In genomic region chr11:8656448-8657393, GRCm38 (mm10) we compare ENCODE assay signal across 11 mouse cellular contexts. TPM values are rescaled to one million over a fixed set of nuclear protein-coding genes. Genes with fewer than 3 reads are reported as not detected.
DNase-seq lines count a peak whose midpoint lies in the region; ATAC-seq and TF ChIP-seq lines count a peak whose summit lies in the region.
"Had no signal": no experiment of that assay in that cellular context is flagged by ENCODE, and none has a peak within 500 bp of the region (broad histone marks: within the 10 kb centered on the region; RNA-seq: fewer than 3 reads in every experiment).

No protein-coding gene starts in this region.

- ATAC-seq in stomach, postnatal 0 days (ENCODE audit: low FRiP score, low TSS enrichment): peak; percentile 28; the same call in 1 of the 2 replicates
- ATAC-seq in inflammation-experienced regulatory T-cells, adult 6 months: no peak
- ATAC-seq in erythroid progenitor cell, adult 5-6 weeks (replicated peaks; ENCODE audit: low FRiP score, poor library complexity, severe bottlenecking): no peak

- H3K9ac ChIP-seq in stomach, postnatal 0 days (ENCODE audit: low read length): no peak overlapping the region
- H3K9ac ChIP-seq: heart, embryonic 15.5 days had no signal

- no peak for TF ChIP-seq POLR2A in testis, adult 2 months (IDR thresholded peaks at IDR 0.05; ENCODE audit: control insufficient read depth, low read depth, low read length)

- no peak for TF ChIP-seq CTCF in testis, adult 2 months (IDR thresholded peaks at IDR 0.05; ENCODE audit: control insufficient read depth, insufficient read depth, insufficient replicate concordance, low read depth, low read length)
- no peak for TF ChIP-seq CTCF in stomach, postnatal 0 days (IDR thresholded peaks at IDR 0.05; ENCODE audit: low read depth)

- DNase-seq in cerebellum, postnatal 10 days: peak; percentile 63 to 77
- DNase-seq in cerebellum, adult 11 months: no peak
- DNase-seq in testis, postnatal 14 days (ENCODE audit: low spot score): no peak
- peak; percentile 32 to 51 for DNase-seq in kidney, postnatal 25 days
- peak; percentile 41 for DNase-seq in stomach, postnatal 0 days (ENCODE audit: low spot score)
- DNase-seq: cerebellum, adult 9-11 months; spleen, adult 18-20 months had no signal

- 40% methylated on average over 12 of the region's 12 CpGs for WGBS in stomach, postnatal 0 days

- H3K27me3 ChIP-seq in testis, adult 2 months (ENCODE audit: control insufficient read depth, insufficient read depth, low read length): no peaks in the 10 kb centered on the region
- H3K27me3 ChIP-seq in stomach, postnatal 0 days (ENCODE audit: control insufficient read depth, insufficient read depth, low read length): no peaks in the 10 kb centered on the region
- H3K27me3 ChIP-seq: heart, embryonic 15.5 days had no signal

- H3K27ac ChIP-seq in testis, adult 2 months (ENCODE audit: control insufficient read depth, insufficient read depth, low read depth, low read length): no peak overlapping the region
- peak overlapping the region; percentile 69 for H3K27ac ChIP-seq in stomach, postnatal 0 days (replicated peaks)
- H3K27ac ChIP-seq: heart, embryonic 15.5 days had no signal

- H3K4me3 ChIP-seq in testis, adult 2 months (ENCODE audit: control insufficient read depth, low read depth, low read length): peak overlapping the region; percentile 37
- no peak overlapping the region for H3K4me3 ChIP-seq in stomach, postnatal 0 days (ENCODE audit: low read depth, low read length)
- H3K4me3 ChIP-seq: heart, embryonic 15.5 days had no signal

- TF ChIP-seq EP300 in stomach, postnatal 0 days (optimal IDR thresholded peaks at IDR 0.05): no peak

- H3K4me1 ChIP-seq in testis, adult 2 months (ENCODE audit: control insufficient read depth, insufficient read depth, low read length): peaks cover 2% of the 10 kb centered on the region
- peaks cover 4% of the 10 kb centered on the region for H3K4me1 ChIP-seq in stomach, postnatal 0 days (replicated peaks; ENCODE audit: control insufficient read depth, insufficient read depth)

- H3K9me3 ChIP-seq in stomach, postnatal 0 days (ENCODE audit: control insufficient read depth, low read length): no peaks in the 10 kb centered on the region
- H3K9me3 ChIP-seq: heart, embryonic 15.5 days had no signal

- no peaks in the 10 kb centered on the region for H3K36me3 ChIP-seq in testis, adult 2 months (ENCODE audit: control insufficient read depth, insufficient read depth, low read length)
- no peaks in the 10 kb centered on the region for H3K36me3 ChIP-seq in stomach, postnatal 0 days (ENCODE audit: control insufficient read depth, insufficient read depth, low read length)
- H3K36me3 ChIP-seq: heart, embryonic 15.5 days had no signal

- no peak overlapping the region for H3K4me2 ChIP-seq in stomach, postnatal 0 days (replicated peaks; ENCODE audit: low read depth)
- H3K4me2 ChIP-seq: heart, embryonic 15.5 days had no signal

RNA-seq across cellular contexts. Expression of gene Tns3, which starts 7.6 kb away (rescaled TPM):
- 4.8 and 6.6 TPM in 2 replicates for polyA plus RNA-seq in testis, adult 2 months (2012; rRNA removed)
- 10.4 and 10.5 TPM in 2 replicates for polyA plus RNA-seq in stomach, postnatal 0 days (2015; fragmentation: Nextera tagmentation; extraction: Ambion mirVana)
- polyA plus RNA-seq in inflammation-experienced regulatory T-cells, adult 6 months (2017; shearing (Covaris generic)): under 1 TPM in 1 of 3 experiments, not detected in 2; 0.26 TPM
- total RNA-seq in erythroid progenitor cell, adult 5-6 weeks (2015; ENCODE audit: low replicate concordance): 6.1 and 6.3 TPM in 2 replicates
- total RNA-seq in erythroid progenitor cell, adult 5-6 weeks (2017; ENCODE audit: low replicate concordance): 1.7 and 5.1 TPM in 2 replicates

Comparison
In these comparisons a context has a peak if more than half of its experiments do, and no peak if none do; other contexts are left out.
1. DNase-seq: peak in cerebellum, postnatal 10 days (2 of 2), kidney, postnatal 25 days (2 of 2) and stomach, postnatal 0 days (single experiment); none in cerebellum, adult 11 months (single experiment) and testis, postnatal 14 days (single experiment).